Mouse (Mus musculus): Measurements from ENCODE around the gene Taf10. TPM values are rescaled to one million over a fixed set of nuclear protein-coding genes. Genes with fewer than 3 reads are reported as not detected.
A peak's percentile ranks its signal among the peaks of the same experiment; 100 is the strongest.
"Not testable (repeated sequence)": the region's sequence is repeated elsewhere in the genome, so short reads cannot be mapped to it uniquely, and the experiment has no call there.

Gene Taf10
- polyA plus RNA-seq, 1 experiment from 2014 or later = 195 TPM

- H3K4me1 ChIP-seq (ENCODE audit: control insufficient read depth, insufficient read depth, low read length) = peaks cover 8% of the 10 kb centered on the region
- H3K27ac ChIP-seq (ENCODE audit: low read depth, low read length) = no peak overlapping the region
- no peak overlapping the region for H3K4me2 ChIP-seq
- DNase-seq (ENCODE audit: low spot score, missing footprints) (peak; percentile 93), ATAC-seq (ENCODE audit: low FRiP score) (peak; percentile 17; the same call in 1 of the 2 replicates)
- H3K36me3 ChIP-seq (ENCODE audit: control insufficient read depth, insufficient read depth, low read length) = peaks cover 50% of the 10 kb centered on the region
- 15% methylated on average over 55 of the region's 55 CpGs for WGBS
- no peak overlapping the region for H3K4me3 ChIP-seq (ENCODE audit: low read depth, low read length)
- peaks cover 32% of the 10 kb centered on the region for H3K27me3 ChIP-seq (ENCODE audit: control insufficient read depth, insufficient read depth, low read length)
- no peak overlapping the region for H3K9ac ChIP-seq (ENCODE audit: low read length)
- H3K9me3 ChIP-seq (ENCODE audit: control insufficient read depth, low read length) = no peaks in the 10 kb centered on the region
Observed at GRCm38 (mm10) chr7:105762517-105763270, 18.5 kb upstream of the Taf10 start.

- WGBS = 16% methylated on average over 51 of the region's 51 CpGs
- H3K9ac ChIP-seq (ENCODE audit: low read length) = no peak overlapping the region
- H3K4me1 ChIP-seq (ENCODE audit: control insufficient read depth, insufficient read depth, low read length) = 0 out of 2 replicates have a peak, but pooled peaks cover 4% of the 10 kb centered on the region
- no peak overlapping the region for H3K27ac ChIP-seq (ENCODE audit: low read depth, low read length)
- no peaks in the 10 kb centered on the region for H3K9me3 ChIP-seq (ENCODE audit: control insufficient read depth, low read length)
- DNase-seq (ENCODE audit: low spot score, missing footprints) (no peak), ATAC-seq (ENCODE audit: low FRiP score) (0 out of 2 replicates have a peak, but pooled peaks have one; percentile 31)
- H3K4me3 ChIP-seq (ENCODE audit: low read depth, low read length) = no peak overlapping the region
- H3K4me2 ChIP-seq = no peak overlapping the region
- peaks cover 32% of the 10 kb centered on the region for H3K27me3 ChIP-seq (ENCODE audit: control insufficient read depth, insufficient read depth, low read length)
- peaks cover 52% of the 10 kb centered on the region for H3K36me3 ChIP-seq (ENCODE audit: control insufficient read depth, insufficient read depth, low read length)
Observed at GRCm38 (mm10) chr7:105761813-105762484, 17.8 kb upstream of the Taf10 start.

GRCm38 (mm10) chr7:105753281-105753680 lies 9.1 kb upstream of the Taf10 start:
- H3K36me3 ChIP-seq (ENCODE audit: control insufficient read depth, insufficient read depth, low read length) = peaks cover 27% of the 10 kb centered on the region
- ATAC-seq (ENCODE audit: low FRiP score) (no peak), DNase-seq (ENCODE audit: low spot score, missing footprints) (no peak)
- H3K4me2 ChIP-seq = no peak overlapping the region
- H3K27me3 ChIP-seq (ENCODE audit: control insufficient read depth, insufficient read depth, low read length) = no peaks in the 10 kb centered on the region
- H3K4me3 ChIP-seq (ENCODE audit: low read depth, low read length) = no peak overlapping the region
- 89% methylated on average over 10 of the region's 10 CpGs for WGBS
- no peak overlapping the region for H3K9ac ChIP-seq (ENCODE audit: low read length)
- H3K9me3 ChIP-seq (ENCODE audit: control insufficient read depth, low read length) = no peaks in the 10 kb centered on the region
- H3K27ac ChIP-seq (ENCODE audit: low read depth, low read length) = no peak overlapping the region
- peaks cover 8% of the 10 kb centered on the region for H3K4me1 ChIP-seq (ENCODE audit: control insufficient read depth, insufficient read depth, low read length)

- DNase-seq (ENCODE audit: low spot score, missing footprints) (no peak), ATAC-seq (ENCODE audit: low FRiP score) (no peak; the same call in 1 of the 2 replicates)
- no peak overlapping the region for H3K27ac ChIP-seq (ENCODE audit: low read depth, low read length)
- H3K4me2 ChIP-seq = no peak overlapping the region
- H3K9ac ChIP-seq (ENCODE audit: low read length) = no peak overlapping the region
- H3K27me3 ChIP-seq (ENCODE audit: control insufficient read depth, insufficient read depth, low read length) = no peaks in the 10 kb centered on the region
- WGBS = 90% methylated on average over 2 of the region's 2 CpGs
- H3K9me3 ChIP-seq (ENCODE audit: control insufficient read depth, low read length) = no peaks in the 10 kb centered on the region
- peaks cover 8% of the 10 kb centered on the region for H3K4me1 ChIP-seq (ENCODE audit: control insufficient read depth, insufficient read depth, low read length)
- peaks cover 24% of the 10 kb centered on the region for H3K36me3 ChIP-seq (ENCODE audit: control insufficient read depth, insufficient read depth, low read length)
- no peak overlapping the region for H3K4me3 ChIP-seq (ENCODE audit: low read depth, low read length)
Observed at GRCm38 (mm10) chr7:105752716-105753115, 8.6 kb upstream of the Taf10 start.

GRCm38 (mm10) chr7:105751491-105752433 lies 7.6 kb upstream of the Taf10 start, which contains the start of gene Tpp1:
Tpp1 (minus strand) TSS chr7:105752235.
- peak within 1 kb of the TSS; percentile 77 for H3K9ac ChIP-seq (ENCODE audit: low read length)
- no peaks in the 10 kb centered on the region for H3K27me3 ChIP-seq (ENCODE audit: control insufficient read depth, insufficient read depth, low read length)
- no peaks in the 10 kb centered on the region for H3K9me3 ChIP-seq (ENCODE audit: control insufficient read depth, low read length)
- no peak within 1 kb of the TSS for H3K27ac ChIP-seq (ENCODE audit: low read depth, low read length)
- H3K4me2 ChIP-seq = peak within 1 kb of the TSS; percentile 70
- H3K4me3 ChIP-seq (ENCODE audit: low read depth, low read length) = peak within 1 kb of the TSS; percentile 45
- H3K36me3 ChIP-seq (ENCODE audit: control insufficient read depth, insufficient read depth, low read length) = peaks cover 20% of the 10 kb centered on the region
- ATAC-seq (ENCODE audit: low FRiP score) (peak; percentile 97), DNase-seq (ENCODE audit: low spot score, missing footprints) (peak; percentile 97)
- H3K4me1 ChIP-seq (ENCODE audit: control insufficient read depth, insufficient read depth, low read length) = peaks cover 8% of the 10 kb centered on the region
- WGBS = 24% methylated on average over 20 of the region's 20 CpGs

- ATAC-seq (ENCODE audit: low FRiP score) (no peak), DNase-seq (ENCODE audit: low spot score, missing footprints) (no peak)
- Histone ChIP-seq H3K9me3 (ENCODE audit: control insufficient read depth, low read length) (no peaks in the 10 kb centered on the region), H3K27ac (ENCODE audit: low read depth, low read length) (no peak overlapping the region), H3K4me3 (ENCODE audit: low read depth, low read length) (no peak overlapping the region), H3K4me2 (no peak overlapping the region), H3K27me3 (ENCODE audit: control insufficient read depth, insufficient read depth, low read length) (no peaks in the 10 kb centered on the region), H3K4me1 (ENCODE audit: control insufficient read depth, insufficient read depth, low read length) (peaks cover 13% of the 10 kb centered on the region), H3K9ac (ENCODE audit: low read length) (no peak overlapping the region), H3K36me3 (ENCODE audit: control insufficient read depth, insufficient read depth, low read length) (no peaks in the 10 kb centered on the region; the same call in 1 of the 2 replicates)
- WGBS = 75% methylated on average over 2 of the region's 2 CpGs
Observed at GRCm38 (mm10) chr7:105747776-105748175, 3.6 kb upstream of the Taf10 start.

GRCm38 (mm10) chr7:105743246-105743925 lies 775 bp downstream of the Taf10 start:
- 35% methylated on average over 20 of the region's 20 CpGs for WGBS
- H3K36me3 ChIP-seq (ENCODE audit: control insufficient read depth, insufficient read depth, low read length) = peaks cover 14% of the 10 kb centered on the region
- DNase-seq (ENCODE audit: low spot score, missing footprints) = peak; percentile 65
- H3K9me3 ChIP-seq (ENCODE audit: control insufficient read depth, low read length); ATAC-seq (ENCODE audit: low FRiP score); H3K27ac ChIP-seq (ENCODE audit: low read depth, low read length); H3K27me3 ChIP-seq (ENCODE audit: control insufficient read depth, insufficient read depth, low read length): not testable (repeated sequence)
- H3K9ac ChIP-seq (ENCODE audit: low read length) = peak overlapping the region; percentile 79
- peaks cover 10% of the 10 kb centered on the region for H3K4me1 ChIP-seq (ENCODE audit: control insufficient read depth, insufficient read depth, low read length)
- H3K4me2 ChIP-seq = peak overlapping the region; percentile 84
- H3K4me3 ChIP-seq (ENCODE audit: low read depth, low read length) = peak overlapping the region; percentile 70

GRCm38 (mm10) chr7:105742539-105743215 lies 1.5 kb downstream of the Taf10 start:
- H3K4me3 ChIP-seq (ENCODE audit: low read depth, low read length); H3K27me3 ChIP-seq (ENCODE audit: control insufficient read depth, insufficient read depth, low read length): not testable (repeated sequence)
- peaks cover 14% of the 10 kb centered on the region for H3K36me3 ChIP-seq (ENCODE audit: control insufficient read depth, insufficient read depth, low read length)

More at GRCm38 (mm10) chr7:105742539-105743215, 1.5 kb downstream of the Taf10 start:
- peaks cover 15% of the 10 kb centered on the region for H3K4me1 ChIP-seq (ENCODE audit: control insufficient read depth, insufficient read depth, low read length)
- H3K9ac ChIP-seq (ENCODE audit: low read length); H3K4me2 ChIP-seq; ATAC-seq (ENCODE audit: low FRiP score); H3K27ac ChIP-seq (ENCODE audit: low read depth, low read length); H3K9me3 ChIP-seq (ENCODE audit: control insufficient read depth, low read length): not testable (repeated sequence)
- DNase-seq (ENCODE audit: low spot score, missing footprints) = peak; percentile 80
- WGBS = 88% methylated on average over 7 of the region's 7 CpGs
